ENCODE assay signal across 13 mouse cellular contexts in genomic region chr12:52126407-52126806, GRCm38 (mm10). TPM values are rescaled to one million over a fixed set of nuclear protein-coding genes. Genes with fewer than 3 reads are reported as not detected.
A peak's percentile ranks its signal among the peaks of the same experiment; 100 is the strongest.
DNase-seq lines count a peak whose midpoint lies in the region; TF ChIP-seq lines count a peak whose summit lies in the region.
"Had no signal": no experiment of that assay in that cellular context is flagged by ENCODE, and none has a peak within 500 bp of the region (broad histone marks: within the 10 kb centered on the region; RNA-seq: fewer than 3 reads in every experiment).

No protein-coding gene starts in this region.

- peak; percentile 18 for DNase-seq in kidney, adult 2 months
- DNase-seq in kidney, adult 11 months: no peak
- DNase-seq in 416B (ENCODE audit: low read depth): peak; percentile 65
- peak; percentile 3 for DNase-seq in adipocyte (ENCODE audit: low spot score)
- peak; percentile 45 for DNase-seq in kidney, postnatal 10 days
- DNase-seq in embryo, embryonic 9.5 days (ENCODE audit: extremely low spot score): no peak
- DNase-seq in embryo, embryonic 10.5 days (ENCODE audit: low spot score): no peak
- DNase-seq: cerebellum, adult 2 months; heart, postnatal 4 days had no signal

- no peak for TF ChIP-seq POLR2A in kidney, adult 2 months (IDR thresholded peaks at IDR 0.05; ENCODE audit: low read depth, low read length)

- no peaks in the 10 kb centered on the region for H3K36me3 ChIP-seq in kidney, adult 2 months (ENCODE audit: control insufficient read depth, insufficient read depth, low read length)
- H3K36me3 ChIP-seq: forebrain, embryonic 12.5 days; midbrain, embryonic 13.5 days; neural tube, embryonic 12.5 days had no signal

- no peak overlapping the region for H3K27ac ChIP-seq in kidney, adult 2 months (ENCODE audit: insufficient read depth, low read depth, low read length)
- H3K27ac ChIP-seq: forebrain, embryonic 12.5 days; layer of hippocampus, adult 2 months; midbrain, embryonic 13.5 days; neural tube, embryonic 12.5 days had no signal

- WGBS in kidney, adult 2 months: 48% methylated on average over 3 of the region's 3 CpGs

- no peak for TF ChIP-seq CTCF in kidney, adult 2 months (conservative IDR thresholded peaks at IDR 0.05; ENCODE audit: insufficient read depth, insufficient read length, low read depth, low read length)

- no peaks in the 10 kb centered on the region for H3K4me1 ChIP-seq in kidney, adult 2 months (ENCODE audit: control insufficient read depth, insufficient read depth, low read length)
- H3K4me1 ChIP-seq: neural tube, embryonic 12.5 days had no signal

- H3K27me3 ChIP-seq in kidney, adult 2 months (replicated peaks; ENCODE audit: control insufficient read depth, insufficient read depth, low read length): no peaks in the 10 kb centered on the region
- H3K27me3 ChIP-seq: forebrain, embryonic 12.5 days; midbrain, embryonic 13.5 days; neural tube, embryonic 12.5 days had no signal

- H3K4me3 ChIP-seq in kidney, adult 2 months (ENCODE audit: insufficient read depth, low read depth, low read length): no peak overlapping the region
- H3K4me3 ChIP-seq: forebrain, embryonic 12.5 days; layer of hippocampus, adult 2 months; midbrain, embryonic 13.5 days; neural tube, embryonic 12.5 days had no signal

RNA-seq across cellular contexts. Expression of gene Nubpl, which starts 28.9 kb away (rescaled TPM):
- 5.1 and 7.4 TPM in 2 replicates for polyA plus RNA-seq in kidney, adult 2 months (2012; rRNA removed)

Comparison
In these comparisons a context has a peak if more than half of its experiments do, and no peak if none do; other contexts are left out.
1. DNase-seq: peak in kidney, adult 2 months (single experiment), 416B (single experiment), adipocyte (single experiment) and kidney, postnatal 10 days (single experiment); none in kidney, adult 11 months (single experiment), embryo, embryonic 9.5 days (single experiment) and embryo, embryonic 10.5 days (single experiment).